Mouse (Mus musculus): ENCODE measurements around the gene Gcsh. TPM values are rescaled to one million over a fixed set of nuclear protein-coding genes. Genes with fewer than 3 reads are reported as not detected.

Gene Gcsh
- 46.5 and 53.8 TPM in 2 replicates for total RNA-seq (2014; rRNA removed)
- polyA plus RNA-seq (2015; fragmentation: Nextera tagmentation; extraction: Ambion mirVana), result 93.9 and 106 TPM in 2 replicates

DNA sequence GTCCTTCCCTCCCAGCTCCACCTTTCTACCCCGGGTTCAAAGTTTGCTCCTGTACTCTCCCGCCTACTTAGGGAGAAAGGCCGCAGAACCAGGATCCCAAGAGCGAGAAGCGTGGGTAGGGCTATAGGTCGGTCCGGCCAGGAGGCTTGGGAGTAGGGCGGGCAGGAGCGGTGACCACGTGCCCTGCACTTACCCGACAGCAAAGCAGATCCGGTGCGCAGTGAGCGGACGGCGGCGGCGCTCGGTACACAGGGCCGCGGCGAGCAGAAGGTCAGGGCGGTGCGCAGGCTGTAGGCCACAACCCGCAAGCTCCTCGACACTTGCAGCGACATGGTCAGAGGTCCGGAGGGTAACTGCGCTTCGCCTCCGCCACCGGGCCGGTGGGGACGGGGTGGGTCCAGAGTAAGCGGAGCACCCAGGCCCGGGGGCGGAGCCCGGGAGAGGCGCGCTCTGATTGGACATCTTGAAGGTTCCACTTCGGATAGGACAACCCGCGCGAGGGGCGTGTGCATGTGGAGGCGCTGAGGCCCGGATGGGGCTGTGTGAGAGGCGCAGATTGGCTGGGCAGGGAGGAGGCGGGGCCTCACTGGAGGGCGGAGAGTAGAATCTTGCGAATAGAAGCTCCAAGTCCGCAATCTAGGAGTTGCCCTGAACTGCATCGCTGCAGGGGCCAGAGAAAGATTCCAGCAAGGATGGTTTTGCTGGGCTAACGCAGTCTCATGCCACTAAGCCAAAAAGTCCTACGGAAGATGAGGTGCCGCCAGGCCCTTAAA lies at the start of gene Gcsh:
TSS of gene Gcsh (minus strand) at position 443 of the 773 bp plus-strand sequence.
- peak within 1 kb of the TSS; percentile 91 for H3K4me2 ChIP-seq (ENCODE audit: low read depth, low read length, poor library complexity, severe bottlenecking)
- TF ChIP-seq CTCF (IDR thresholded peaks at IDR 0.05), result no peak
- H3K36me3 ChIP-seq (ENCODE audit: insufficient read depth, low read length), result no peaks in the 10 kb centered on the region
- peak within 1 kb of the TSS; percentile 69 for H3K4me3 ChIP-seq (ENCODE audit: low read depth, low read length)
- no peaks in the 10 kb centered on the region for H3K27me3 ChIP-seq (ENCODE audit: insufficient read depth, low read length)
- no peaks in the 10 kb centered on the region for H3K4me1 ChIP-seq (ENCODE audit: insufficient read depth, low read length)
- no peaks in the 10 kb centered on the region for H3K9me3 ChIP-seq (ENCODE audit: low read length)
- H3K9ac ChIP-seq (replicated peaks; ENCODE audit: low read length, poor library complexity, severe bottlenecking), result peak within 1 kb of the TSS; percentile 54
- WGBS, result under 1% methylated on average over 54 of the region's 56 CpGs
- ATAC-seq (ENCODE audit: low FRiP score) (peak; percentile 100), DNase-seq (ENCODE audit: low spot score) (peak; percentile 99)
- H3K27ac ChIP-seq (ENCODE audit: low read depth, low read length), result no peak within 1 kb of the TSS

DNA sequence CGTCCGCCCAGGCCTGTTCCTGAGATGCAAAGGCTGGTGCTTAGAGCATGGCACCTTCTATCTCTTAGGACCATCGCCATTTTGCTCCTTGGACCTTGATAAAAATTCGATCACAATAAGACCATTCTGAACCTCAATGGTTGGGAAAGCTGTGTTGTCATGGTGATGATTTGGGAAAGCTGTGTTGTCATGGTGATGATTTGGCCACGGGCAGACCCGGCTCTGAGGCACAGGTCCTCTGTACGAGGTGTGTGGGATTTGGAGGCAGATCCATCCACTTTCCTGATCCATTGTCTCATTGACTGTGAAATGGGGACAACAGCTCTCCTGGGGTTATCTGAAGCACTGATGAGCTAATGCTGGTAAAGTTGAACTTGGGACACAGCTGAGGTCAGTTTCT lies 46.5 kb upstream of the Gcsh start:
- H3K9ac ChIP-seq (replicated peaks; ENCODE audit: low read length, poor library complexity, severe bottlenecking), result no peak overlapping the region
- no peaks in the 10 kb centered on the region for H3K27me3 ChIP-seq (ENCODE audit: insufficient read depth, low read length)
- no peaks in the 10 kb centered on the region for H3K9me3 ChIP-seq (ENCODE audit: low read length)
- ATAC-seq (ENCODE audit: low FRiP score) (peak; percentile 51; the same call in 1 of the 2 replicates), DNase-seq (ENCODE audit: low spot score) (peak; percentile 72)
- H3K4me1 ChIP-seq (ENCODE audit: insufficient read depth, low read length), result peaks cover 11% of the 10 kb centered on the region
- 23% methylated on average over 7 of the region's 7 CpGs for WGBS
- H3K4me2 ChIP-seq (ENCODE audit: low read depth, low read length, poor library complexity, severe bottlenecking), result no peak overlapping the region
- H3K36me3 ChIP-seq (ENCODE audit: insufficient read depth, low read length), result no peaks in the 10 kb centered on the region
- H3K27ac ChIP-seq (ENCODE audit: low read depth, low read length), result peak overlapping the region; percentile 65
- TF ChIP-seq CTCF (IDR thresholded peaks at IDR 0.05), result no peak
- no peak overlapping the region for H3K4me3 ChIP-seq (ENCODE audit: low read depth, low read length)

- WGBS, result 78% methylated on average over 7 of the region's 7 CpGs
- Histone ChIP-seq H3K9ac (replicated peaks; ENCODE audit: low read length, poor library complexity, severe bottlenecking) (no peak overlapping the region), H3K9me3 (ENCODE audit: low read length) (no peaks in the 10 kb centered on the region), H3K4me2 (ENCODE audit: low read depth, low read length, poor library complexity, severe bottlenecking) (no peak overlapping the region), H3K4me3 (ENCODE audit: low read depth, low read length) (no peak overlapping the region), H3K36me3 (ENCODE audit: insufficient read depth, low read length) (no peaks in the 10 kb centered on the region), H3K27me3 (ENCODE audit: insufficient read depth, low read length) (no peaks in the 10 kb centered on the region), H3K27ac (ENCODE audit: low read depth, low read length) (no peak overlapping the region), H3K4me1 (ENCODE audit: insufficient read depth, low read length) (peaks cover 11% of the 10 kb centered on the region)
- ATAC-seq (ENCODE audit: low FRiP score) (no peak), DNase-seq (ENCODE audit: low spot score) (no peak)
- no peak for TF ChIP-seq CTCF (IDR thresholded peaks at IDR 0.05)
Measured at GRCm38 (mm10) chr8:117037374-117037935, 44.1 kb upstream of the Gcsh start.

- H3K4me2 ChIP-seq (ENCODE audit: low read depth, low read length, poor library complexity, severe bottlenecking), result no peak overlapping the region
- no peak overlapping the region for H3K27ac ChIP-seq (ENCODE audit: low read depth, low read length)
- H3K27me3 ChIP-seq (ENCODE audit: insufficient read depth, low read length), result no peaks in the 10 kb centered on the region
- H3K36me3 ChIP-seq (ENCODE audit: insufficient read depth, low read length), result no peaks in the 10 kb centered on the region
- WGBS, result 93% methylated on average over 3 of the region's 3 CpGs
- no peak overlapping the region for H3K4me3 ChIP-seq (ENCODE audit: low read depth, low read length)
- DNase-seq (ENCODE audit: low spot score) (no peak), ATAC-seq (ENCODE audit: low FRiP score) (no peak)
- no peaks in the 10 kb centered on the region for H3K9me3 ChIP-seq (ENCODE audit: low read length)
- H3K9ac ChIP-seq (replicated peaks; ENCODE audit: low read length, poor library complexity, severe bottlenecking), result no peak overlapping the region
- no peaks in the 10 kb centered on the region for H3K4me1 ChIP-seq (ENCODE audit: insufficient read depth, low read length)
- TF ChIP-seq CTCF (IDR thresholded peaks at IDR 0.05), result no peak
Measured at GRCm38 (mm10) chr8:117033393-117033792, 40.1 kb upstream of the Gcsh start.

DNA sequence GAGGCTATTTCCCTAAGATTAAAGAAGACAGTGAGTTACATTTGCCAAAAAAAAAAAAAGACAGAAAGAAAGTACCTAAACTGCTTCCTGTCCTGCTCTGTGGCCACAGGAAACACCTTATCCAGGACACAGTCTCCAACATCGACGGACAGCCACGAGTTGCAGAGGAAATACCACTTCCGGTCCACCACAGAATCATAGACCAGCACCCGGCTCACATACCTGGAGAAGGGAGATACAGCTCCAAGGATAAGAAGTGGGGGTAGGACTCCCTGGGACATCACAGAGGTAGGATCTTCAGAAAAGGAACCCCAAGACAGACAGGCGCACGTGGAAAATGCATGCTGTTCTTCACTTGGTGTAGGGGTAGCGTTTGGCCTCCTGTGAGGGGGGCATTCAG lies 39.3 kb upstream of the Gcsh start:
- Histone ChIP-seq H3K27me3 (ENCODE audit: insufficient read depth, low read length) (no peaks in the 10 kb centered on the region), H3K9me3 (ENCODE audit: low read length) (no peaks in the 10 kb centered on the region), H3K36me3 (ENCODE audit: insufficient read depth, low read length) (no peaks in the 10 kb centered on the region), H3K4me1 (ENCODE audit: insufficient read depth, low read length) (no peaks in the 10 kb centered on the region), H3K27ac (ENCODE audit: low read depth, low read length) (no peak overlapping the region), H3K4me2 (ENCODE audit: low read depth, low read length, poor library complexity, severe bottlenecking) (no peak overlapping the region), H3K9ac (replicated peaks; ENCODE audit: low read length, poor library complexity, severe bottlenecking) (no peak overlapping the region), H3K4me3 (ENCODE audit: low read depth, low read length) (no peak overlapping the region)
- ATAC-seq (ENCODE audit: low FRiP score), result no peak
- no peak for DNase-seq (ENCODE audit: low spot score)
- no peak for TF ChIP-seq CTCF (IDR thresholded peaks at IDR 0.05)
- WGBS, result 87% methylated on average over 8 of the region's 8 CpGs

DNA sequence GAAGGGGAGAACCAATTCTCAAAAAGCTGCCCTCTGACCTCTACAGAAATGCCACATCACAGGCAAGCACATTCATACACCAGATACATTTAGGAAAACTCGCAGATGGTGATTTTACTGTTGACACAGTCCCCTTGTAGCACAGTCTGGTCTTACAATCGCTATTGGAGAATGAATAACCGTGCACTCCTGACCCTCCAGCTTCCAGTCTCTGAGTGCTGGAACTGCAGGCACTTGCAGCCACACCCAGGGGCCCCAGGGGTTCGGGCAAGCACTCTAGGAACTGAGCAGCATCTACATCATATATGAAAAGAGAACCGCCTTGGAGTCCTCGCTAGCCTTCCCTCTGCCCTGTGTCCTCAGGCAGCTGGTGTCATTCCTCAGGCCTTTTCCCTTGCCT lies 38.1 kb upstream of the Gcsh start:
- Histone ChIP-seq H3K4me3 (ENCODE audit: low read depth, low read length) (no peak overlapping the region), H3K36me3 (ENCODE audit: insufficient read depth, low read length) (no peaks in the 10 kb centered on the region), H3K4me2 (ENCODE audit: low read depth, low read length, poor library complexity, severe bottlenecking) (no peak overlapping the region), H3K4me1 (ENCODE audit: insufficient read depth, low read length) (no peaks in the 10 kb centered on the region), H3K9me3 (ENCODE audit: low read length) (no peaks in the 10 kb centered on the region), H3K27me3 (ENCODE audit: insufficient read depth, low read length) (no peaks in the 10 kb centered on the region), H3K9ac (replicated peaks; ENCODE audit: low read length, poor library complexity, severe bottlenecking) (no peak overlapping the region), H3K27ac (ENCODE audit: low read depth, low read length) (no peak overlapping the region)
- WGBS, result 77% methylated on average over 6 of the region's 6 CpGs
- no peak for TF ChIP-seq CTCF (IDR thresholded peaks at IDR 0.05)
- DNase-seq (ENCODE audit: low spot score) (no peak), ATAC-seq (ENCODE audit: low FRiP score) (no peak)
